Mouse (Mus musculus) MEL (cell line): ENCODE data around the gene Lsm5.

ENCODE experiments used
- CTCF ChIP-seq, 3 experiments: IDR thresholded peaks in 2 of 3; conservative IDR thresholded peaks in 1 of 3; 2 replicates each; pipeline ENCODE4 v1.5.1; 2011 to 2012; ENCODE audit warnings: low read length in 3 of 3, low read depth in 2 of 3, mild to moderate bottlenecking in 2 of 3, improper control_type of control experiment in 1 of 3, inconsistent platforms in 1 of 3, mixed read lengths in 1 of 3, moderate library complexity in 1 of 3; ENCODE audit not compliant: control insufficient read depth in 1 of 3, insufficient read depth in 1 of 3, poor library complexity in 1 of 3, severe bottlenecking in 1 of 3
- EP300 ChIP-seq, 2 experiments: IDR thresholded peaks; 2 replicates each; pipeline ENCODE4 v1.6.1; 2011; ENCODE audit warnings: improper control_type of control experiment in 2 of 2, low read length in 2 of 2, low read depth in 1 of 2, mild to moderate bottlenecking in 1 of 2
- GABPA ChIP-seq: IDR thresholded peaks from 2 replicates; pipeline ENCODE4 v1.6.1; 2012; ENCODE audit warnings: low read depth, mild to moderate bottlenecking, inconsistent platforms, low read length, improper control_type of control experiment, moderate library complexity
- MAX ChIP-seq: IDR thresholded peaks from 2 replicates; pipeline ENCODE4 v1.6.1; 2011; ENCODE audit warnings: low read length, improper control_type of control experiment
- NELFE ChIP-seq: IDR thresholded peaks from 2 replicates; pipeline ENCODE4 v1.6.1; 2011; ENCODE audit warnings: low read depth, low read length, improper control_type of control experiment
- POLR2AphosphoS5 ChIP-seq: IDR thresholded peaks from 2 replicates; pipeline ENCODE4 v1.6.1; 2012; ENCODE audit warnings: low read depth, borderline replicate concordance, mild to moderate bottlenecking, inconsistent platforms, low read length, moderate library complexity, mixed read lengths
- TAL1 ChIP-seq: IDR thresholded peaks from 2 replicates; pipeline ENCODE4 v1.6.1; 2012; ENCODE audit warnings: mild to moderate bottlenecking, inconsistent platforms, low read length, moderate library complexity, mixed read lengths

DNA sequence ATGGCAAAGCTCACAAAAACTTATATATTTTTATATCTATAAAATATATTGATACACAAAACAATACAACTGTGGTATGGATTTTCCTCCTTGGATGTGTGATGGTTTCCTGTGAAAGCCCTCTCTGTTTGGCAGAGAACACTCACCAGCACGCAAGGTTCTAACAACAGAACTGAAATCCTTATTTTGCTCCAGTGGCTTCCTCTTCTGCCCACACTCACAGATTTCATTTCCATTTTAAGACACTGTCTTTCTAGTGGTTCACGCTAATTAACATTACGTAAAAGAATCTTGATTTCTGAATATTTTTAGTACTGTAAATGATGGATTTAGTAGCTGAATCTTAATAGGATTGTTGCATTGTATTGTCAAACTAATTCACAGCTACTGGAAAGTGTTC, 16.3 kb downstream of the Lsm5 start:
- TF ChIP-seq CTCF (IDR thresholded peaks at IDR 0.05 in 2 of 3, conservative IDR thresholded peaks at IDR 0.05 in 1 of 3; ENCODE audit: control insufficient read depth in 1 of 3, insufficient read depth in 1 of 3, low read depth in 2 of 3, low read length in 3 of 3, poor library complexity in 1 of 3, severe bottlenecking in 1 of 3) (no peak), EP300 (IDR thresholded peaks at IDR 0.05; ENCODE audit: low read depth in 1 of 2, low read length in 2 of 2) (no peak), MAX (no peak), TAL1 (no peak), POLR2AphosphoS5 (no peak), NELFE (no peak), GABPA (no peak)
